Mouse (Mus musculus): ENCODE measurements around the gene Spryd4. TPM values are rescaled to one million over a fixed set of nuclear protein-coding genes. Genes with fewer than 3 reads are reported as not detected.
A peak's percentile ranks its signal among the peaks of the same experiment; 100 is the strongest.
"Not testable (repeated sequence)": the region's sequence is repeated elsewhere in the genome, so short reads cannot be mapped to it uniquely, and the experiment has no call there.

The Spryd4 gene
- 15.1 and 16.8 TPM in 2 replicates for polyA plus RNA-seq (2014; fragmentation: Nextera tagmentation; extraction: Ambion mirVana)

DNA sequence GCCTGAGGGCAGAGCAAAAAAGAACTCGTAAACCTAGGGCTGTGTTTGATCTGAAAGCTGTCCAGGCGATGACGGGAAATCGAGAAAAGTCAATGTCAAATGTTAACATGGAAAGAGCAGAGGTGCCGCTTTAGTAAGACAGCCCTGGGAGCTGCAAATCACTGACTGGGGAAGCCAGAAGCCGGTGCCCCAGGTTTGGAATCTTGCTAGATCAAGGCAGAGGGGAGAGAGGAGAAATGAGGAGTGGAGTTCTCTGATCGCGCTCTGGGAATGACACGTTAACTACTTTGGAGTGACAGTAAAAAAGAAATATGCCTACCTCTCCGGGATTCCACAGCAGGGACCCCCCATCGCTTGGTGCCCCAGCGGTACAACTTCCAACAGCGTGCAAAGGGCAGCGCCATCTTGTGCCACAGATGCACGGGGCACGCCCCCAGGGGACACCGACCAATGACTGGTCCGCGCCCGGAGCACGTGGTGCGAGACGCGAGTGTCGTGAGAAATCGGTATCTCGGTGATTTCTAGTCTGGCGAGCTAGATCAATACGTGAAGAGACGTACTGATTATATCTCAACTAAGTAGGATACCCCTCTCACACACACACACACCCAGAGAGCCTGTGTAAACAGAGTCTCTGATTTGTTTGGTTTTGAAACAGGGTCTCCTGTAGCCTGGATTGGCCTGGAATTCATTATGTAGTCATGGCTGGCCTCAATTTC, at the start of gene Spryd4:
Spryd4 (minus strand) TSS at position 418 of the 719 bp plus-strand sequence.
- Histone ChIP-seq H3K27me3 (ENCODE audit: control insufficient read depth, insufficient read depth, low read length) (no peaks in the 10 kb centered on the region), H3K9ac (replicated peaks; ENCODE audit: low read length) (peak within 1 kb of the TSS; percentile 53), H3K27ac (replicated peaks; ENCODE audit: low read depth, low read length) (peak within 1 kb of the TSS; percentile 42; the same call in 1 of the 2 replicates), H3K4me3 (replicated peaks; ENCODE audit: low read depth, low read length) (peak within 1 kb of the TSS; percentile 47), H3K36me3 (ENCODE audit: control insufficient read depth, insufficient read depth, low read length) (no peaks in the 10 kb centered on the region), H3K4me1 (ENCODE audit: control insufficient read depth, insufficient read depth, low read length) (peaks cover 5% of the 10 kb centered on the region), H3K9me3 (ENCODE audit: control insufficient read depth, low read length) (no peaks in the 10 kb centered on the region), H3K4me2 (ENCODE audit: low read length) (peak within 1 kb of the TSS; percentile 81)
- peak; percentile 94 for ATAC-seq (ENCODE audit: low FRiP score, low TSS enrichment)
- under 1% methylated on average over 30 of the region's 30 CpGs for WGBS
- DNase-seq: peak; percentile 97

DNA sequence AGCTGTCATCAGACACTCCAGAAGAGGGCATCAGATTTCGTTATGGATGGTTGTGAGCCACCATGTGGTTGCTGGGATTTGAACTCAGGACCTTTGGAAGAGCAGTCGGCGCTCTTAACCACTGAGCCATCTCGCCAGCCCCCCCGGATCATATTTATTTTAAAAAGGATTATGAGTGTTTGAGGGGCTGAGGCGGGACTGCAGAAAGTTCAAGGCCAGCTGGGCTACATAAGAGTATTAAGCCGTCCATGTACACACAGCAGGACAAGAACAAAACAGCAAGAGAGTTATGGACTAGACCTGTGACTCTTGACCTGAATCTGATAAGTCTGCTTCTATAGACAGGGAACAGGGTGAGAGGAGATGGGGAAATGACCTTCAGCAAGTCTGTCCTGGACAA, 48.8 kb upstream of the Spryd4 start:
- 89% methylated on average over 7 of the region's 7 CpGs for WGBS
- H3K4me1 ChIP-seq (ENCODE audit: control insufficient read depth, insufficient read depth, low read length); H3K4me2 ChIP-seq (ENCODE audit: low read length); H3K4me3 ChIP-seq (replicated peaks; ENCODE audit: low read depth, low read length); H3K27ac ChIP-seq (replicated peaks; ENCODE audit: low read depth, low read length); H3K9ac ChIP-seq (replicated peaks; ENCODE audit: low read length); H3K9me3 ChIP-seq (ENCODE audit: control insufficient read depth, low read length); H3K27me3 ChIP-seq (ENCODE audit: control insufficient read depth, insufficient read depth, low read length); ATAC-seq (ENCODE audit: low FRiP score, low TSS enrichment); H3K36me3 ChIP-seq (ENCODE audit: control insufficient read depth, insufficient read depth, low read length); DNase-seq: not testable (repeated sequence)

DNA sequence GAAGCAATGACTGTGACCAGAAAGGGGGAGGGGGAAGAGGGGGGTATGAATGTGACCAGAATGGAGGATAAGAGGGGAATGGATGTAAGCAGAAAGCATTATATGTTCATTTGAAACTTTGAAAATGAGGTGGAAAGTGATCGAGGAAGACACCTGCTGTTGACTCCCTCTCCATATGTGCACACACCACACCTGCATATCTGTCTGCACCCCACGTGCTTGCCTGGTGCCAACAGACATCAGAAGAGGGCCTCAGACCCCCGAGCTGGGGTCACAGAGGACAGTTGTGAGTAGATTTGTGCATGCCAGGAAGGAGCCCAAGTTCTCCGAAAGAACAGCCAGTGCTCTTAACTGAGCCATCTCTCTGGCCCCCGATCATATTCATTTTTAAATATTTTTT, 48.3 kb upstream of the Spryd4 start:
- Histone ChIP-seq H3K9ac (replicated peaks; ENCODE audit: low read length) (no peak overlapping the region), H3K4me3 (replicated peaks; ENCODE audit: low read depth, low read length) (no peak overlapping the region), H3K9me3 (ENCODE audit: control insufficient read depth, low read length) (no peaks in the 10 kb centered on the region), H3K36me3 (ENCODE audit: control insufficient read depth, insufficient read depth, low read length) (no peaks in the 10 kb centered on the region), H3K4me2 (ENCODE audit: low read length) (no peak overlapping the region), H3K4me1 (ENCODE audit: control insufficient read depth, insufficient read depth, low read length) (no peaks in the 10 kb centered on the region), H3K27ac (replicated peaks; ENCODE audit: low read depth, low read length) (no peak overlapping the region), H3K27me3 (ENCODE audit: control insufficient read depth, insufficient read depth, low read length) (no peaks in the 10 kb centered on the region)
- DNase-seq (no peak), ATAC-seq (ENCODE audit: low FRiP score, low TSS enrichment) (no peak)
- WGBS: 87% methylated on average over 5 of the region's 5 CpGs

DNA sequence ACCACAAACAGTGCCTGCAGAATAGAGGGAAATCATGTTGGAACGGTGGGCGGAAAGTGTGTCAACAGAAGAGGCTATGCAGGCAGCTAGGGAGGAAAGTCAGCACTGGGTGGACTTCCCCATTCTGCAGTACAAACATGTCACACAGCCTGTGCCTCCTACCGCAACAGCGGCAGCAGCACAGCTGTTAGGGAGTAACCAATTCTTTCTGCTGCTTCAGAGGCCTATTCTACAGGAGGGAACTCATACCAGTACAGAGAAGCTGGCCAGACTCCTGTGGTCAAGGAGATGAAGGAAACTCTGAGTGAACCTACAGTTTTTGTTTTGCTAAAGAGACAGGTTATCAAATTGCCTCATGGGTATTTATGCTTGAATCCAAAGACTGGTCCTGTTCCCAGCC, 47.3 kb upstream of the Spryd4 start:
- WGBS: 87% methylated on average over 4 of the region's 4 CpGs
- Histone ChIP-seq H3K27ac (replicated peaks; ENCODE audit: low read depth, low read length) (no peak overlapping the region), H3K27me3 (ENCODE audit: control insufficient read depth, insufficient read depth, low read length) (no peaks in the 10 kb centered on the region), H3K4me2 (ENCODE audit: low read length) (no peak overlapping the region), H3K36me3 (ENCODE audit: control insufficient read depth, insufficient read depth, low read length) (no peaks in the 10 kb centered on the region), H3K4me3 (replicated peaks; ENCODE audit: low read depth, low read length) (no peak overlapping the region), H3K9me3 (ENCODE audit: control insufficient read depth, low read length) (no peaks in the 10 kb centered on the region), H3K4me1 (ENCODE audit: control insufficient read depth, insufficient read depth, low read length) (no peaks in the 10 kb centered on the region), H3K9ac (replicated peaks; ENCODE audit: low read length) (no peak overlapping the region)
- no peak for ATAC-seq (ENCODE audit: low FRiP score, low TSS enrichment)
- DNase-seq: no peak

DNA sequence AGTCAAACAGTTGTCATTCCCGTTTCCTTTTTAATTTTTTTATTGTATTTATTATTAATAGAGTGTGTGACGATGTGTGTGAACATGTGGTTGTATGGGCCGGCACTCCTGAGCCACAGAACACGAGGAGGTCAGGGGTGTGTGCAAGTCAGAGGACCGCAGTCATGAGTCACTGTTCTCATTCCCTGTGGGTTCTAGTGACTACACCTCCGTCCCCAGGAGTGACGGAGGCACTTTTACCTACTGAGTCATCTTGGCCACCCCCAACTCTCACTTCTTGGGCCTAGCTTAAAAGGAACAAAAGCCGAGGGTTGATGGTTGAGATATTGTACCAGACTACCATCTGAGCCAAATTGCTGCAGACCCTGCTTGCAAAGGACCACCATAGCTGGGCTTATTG, 44.7 kb upstream of the Spryd4 start:
- Histone ChIP-seq H3K9ac (replicated peaks; ENCODE audit: low read length) (no peak overlapping the region), H3K4me3 (replicated peaks; ENCODE audit: low read depth, low read length) (no peak overlapping the region), H3K4me2 (ENCODE audit: low read length) (no peak overlapping the region), H3K27me3 (ENCODE audit: control insufficient read depth, insufficient read depth, low read length) (no peaks in the 10 kb centered on the region), H3K36me3 (ENCODE audit: control insufficient read depth, insufficient read depth, low read length) (peaks cover 13% of the 10 kb centered on the region), H3K4me1 (ENCODE audit: control insufficient read depth, insufficient read depth, low read length) (no peaks in the 10 kb centered on the region), H3K9me3 (ENCODE audit: control insufficient read depth, low read length) (no peaks in the 10 kb centered on the region), H3K27ac (replicated peaks; ENCODE audit: low read depth, low read length) (no peak overlapping the region)
- DNase-seq (no peak), ATAC-seq (ENCODE audit: low FRiP score, low TSS enrichment) (no peak)
- WGBS: 93% methylated on average over 8 of the region's 8 CpGs

DNA sequence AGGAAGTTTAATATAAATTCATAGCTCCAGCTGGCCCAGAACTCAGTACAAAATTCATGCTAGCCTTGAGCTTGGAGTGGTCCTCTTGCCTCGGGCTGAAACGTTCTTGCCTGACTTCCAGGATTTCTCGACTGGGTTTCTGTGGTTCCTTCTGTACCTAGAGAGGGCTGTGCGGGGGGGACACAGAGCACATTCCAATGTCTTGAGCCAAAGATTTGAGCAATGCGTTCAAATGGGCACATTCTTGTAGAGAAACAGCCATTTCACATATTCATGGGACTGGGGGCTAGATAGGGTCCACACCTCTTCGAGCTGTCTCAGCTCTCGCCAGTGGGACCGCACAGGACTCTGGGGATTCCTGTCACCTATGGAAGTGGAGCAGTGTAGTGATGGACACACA, 44.3 kb upstream of the Spryd4 start:
- no peak overlapping the region for H3K4me2 ChIP-seq (ENCODE audit: low read length)
- no peaks in the 10 kb centered on the region for H3K4me1 ChIP-seq (ENCODE audit: control insufficient read depth, insufficient read depth, low read length)
- DNase-seq (no peak), ATAC-seq (ENCODE audit: low FRiP score, low TSS enrichment) (no peak)
- H3K9ac ChIP-seq (replicated peaks; ENCODE audit: low read length): no peak overlapping the region
- H3K9me3 ChIP-seq (ENCODE audit: control insufficient read depth, low read length): no peaks in the 10 kb centered on the region
- peaks cover 17% of the 10 kb centered on the region for H3K36me3 ChIP-seq (ENCODE audit: control insufficient read depth, insufficient read depth, low read length)
- 91% methylated on average over 8 of the region's 8 CpGs for WGBS
- H3K4me3 ChIP-seq (replicated peaks; ENCODE audit: low read depth, low read length): no peak overlapping the region
- no peaks in the 10 kb centered on the region for H3K27me3 ChIP-seq (ENCODE audit: control insufficient read depth, insufficient read depth, low read length)
- no peak overlapping the region for H3K27ac ChIP-seq (replicated peaks; ENCODE audit: low read depth, low read length)

DNA sequence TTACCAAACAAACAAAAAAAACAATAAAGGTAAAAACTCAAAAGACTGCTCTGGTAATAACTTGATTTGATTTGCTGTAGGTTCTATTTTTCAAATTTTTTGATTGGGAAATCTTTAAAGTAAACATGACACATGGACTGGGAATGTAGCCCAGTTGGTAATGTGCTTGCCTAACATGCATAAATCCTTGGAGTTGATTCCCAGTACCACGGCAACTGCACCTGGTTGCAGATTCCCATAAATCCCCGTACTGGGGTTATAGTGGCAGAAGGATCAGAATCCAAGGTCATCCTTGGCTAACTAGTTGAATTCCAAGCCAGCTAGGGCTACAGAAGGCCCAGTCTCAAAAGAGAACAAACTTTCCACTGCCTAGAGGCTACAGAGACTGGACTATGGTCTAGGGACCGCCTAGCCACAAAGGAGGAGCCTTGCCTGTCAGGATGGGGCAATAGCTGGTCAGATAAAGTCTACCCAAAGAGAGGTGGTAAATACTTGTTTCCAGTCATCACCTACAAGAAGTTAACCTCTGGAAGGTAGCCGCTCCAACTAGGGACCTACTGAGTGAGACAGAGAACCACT, 42.2 kb upstream of the Spryd4 start, which contains the start of gene Apon:
Apon (plus strand) TSS at position 420 of the 579 bp plus-strand sequence.
- H3K4me2 ChIP-seq (ENCODE audit: low read length): no peak within 1 kb of the TSS
- ATAC-seq (ENCODE audit: low FRiP score, low TSS enrichment): no peak

DNA sequence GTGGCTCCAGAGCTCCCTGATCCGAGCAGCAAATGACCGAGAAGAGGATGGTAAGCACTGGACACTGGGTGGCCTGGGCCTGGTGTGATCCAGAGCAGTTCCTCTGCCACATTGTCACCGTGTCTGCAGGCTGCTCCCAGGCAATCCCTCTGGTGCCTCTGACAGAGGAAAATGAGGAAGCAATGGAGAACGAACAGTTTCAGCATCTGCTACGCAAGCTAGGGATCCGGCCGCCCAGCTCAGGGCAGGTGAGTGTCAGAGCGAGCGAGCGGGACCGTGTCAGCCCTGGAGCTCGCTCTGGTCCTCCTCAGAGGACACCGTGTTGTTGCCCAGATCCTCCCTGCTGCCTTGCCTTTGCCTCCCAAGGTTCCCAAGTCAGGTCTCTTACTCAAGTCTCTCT, 39.0 kb upstream of the Spryd4 start:
- ATAC-seq (ENCODE audit: low FRiP score, low TSS enrichment): no peak
- 97% methylated on average over 13 of the region's 13 CpGs for WGBS
- H3K9me3 ChIP-seq (ENCODE audit: control insufficient read depth, low read length): no peaks in the 10 kb centered on the region
- no peak overlapping the region for H3K27ac ChIP-seq (replicated peaks; ENCODE audit: low read depth, low read length)
- no peak overlapping the region for H3K9ac ChIP-seq (replicated peaks; ENCODE audit: low read length)
- H3K4me3 ChIP-seq (replicated peaks; ENCODE audit: low read depth, low read length): no peak overlapping the region
- H3K4me2 ChIP-seq (ENCODE audit: low read length): no peak overlapping the region
- no peaks in the 10 kb centered on the region for H3K27me3 ChIP-seq (ENCODE audit: control insufficient read depth, insufficient read depth, low read length)
- H3K36me3 ChIP-seq (ENCODE audit: control insufficient read depth, insufficient read depth, low read length): peaks cover 66% of the 10 kb centered on the region
- no peaks in the 10 kb centered on the region for H3K4me1 ChIP-seq (ENCODE audit: control insufficient read depth, insufficient read depth, low read length)
- DNase-seq: no peak

More for the DNA sequence above, 42.2 kb upstream of the Spryd4 start, which contains the start of gene Apon:
- H3K4me1 ChIP-seq (ENCODE audit: control insufficient read depth, insufficient read depth, low read length): no peaks in the 10 kb centered on the region
- peaks cover 36% of the 10 kb centered on the region for H3K36me3 ChIP-seq (ENCODE audit: control insufficient read depth, insufficient read depth, low read length)
- H3K9me3 ChIP-seq (ENCODE audit: control insufficient read depth, low read length): no peaks in the 10 kb centered on the region
- H3K27ac ChIP-seq (replicated peaks; ENCODE audit: low read depth, low read length): no peak within 1 kb of the TSS
- H3K4me3 ChIP-seq (replicated peaks; ENCODE audit: low read depth, low read length): no peak within 1 kb of the TSS
- no peak within 1 kb of the TSS for H3K9ac ChIP-seq (replicated peaks; ENCODE audit: low read length)
- DNase-seq: no peak
- WGBS: 89% methylated on average over 4 of the region's 4 CpGs
- H3K27me3 ChIP-seq (ENCODE audit: control insufficient read depth, insufficient read depth, low read length): no peaks in the 10 kb centered on the region

All from midbrain, embryonic 14.5 days (tissue).